Mouse (Mus musculus): ENCODE results near the gene Rnf135.

DNA sequence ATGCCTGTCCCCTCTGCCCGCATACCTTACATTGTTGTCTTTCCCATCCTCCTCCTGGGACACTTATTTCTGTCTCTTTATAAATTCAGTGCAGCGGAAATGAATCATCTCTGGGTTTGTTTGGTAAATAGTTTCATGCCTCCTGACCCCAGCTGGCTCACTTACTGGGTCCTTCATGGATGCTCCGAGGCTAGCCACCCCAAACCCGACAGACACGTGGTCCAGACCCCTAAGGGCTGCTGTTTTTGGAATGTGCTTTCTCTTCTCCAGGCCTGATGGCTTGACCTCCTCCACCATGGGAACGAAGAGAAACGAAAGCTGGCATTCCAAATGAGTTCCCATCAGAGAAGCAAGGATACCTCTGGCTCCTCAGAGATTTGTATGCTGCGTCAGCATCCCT is 31.3 kb upstream of the Rnf135 start:
- TF ChIP-seq CTCF (IDR thresholded peaks at IDR 0.05; ENCODE audit: insufficient read depth, low read depth, low read length), result no peak
- TF ChIP-seq POLR2A (IDR thresholded peaks at IDR 0.05; ENCODE audit: insufficient read depth, low read depth, low read length), result no peak
